Mouse (Mus musculus): ENCODE results near the gene Eme1. TPM values are rescaled to one million over a fixed set of nuclear protein-coding genes. Genes with fewer than 3 reads are reported as not detected.

Gene Eme1
- total RNA-seq, 4 experiments from 2014 or later = 0.19 TPM; not detected in 3

- DNase-seq (ENCODE audit: low spot score in 2 of 2) = no peak
Measured at GRCm38 (mm10) chr11:94598437-94599120, 55.2 kb downstream of the Eme1 start.

GRCm38 (mm10) chr11:94597319-94597718 lies 56.4 kb downstream of the Eme1 start:
- DNase-seq (ENCODE audit: low spot score in 2 of 2) = no peak

DNA sequence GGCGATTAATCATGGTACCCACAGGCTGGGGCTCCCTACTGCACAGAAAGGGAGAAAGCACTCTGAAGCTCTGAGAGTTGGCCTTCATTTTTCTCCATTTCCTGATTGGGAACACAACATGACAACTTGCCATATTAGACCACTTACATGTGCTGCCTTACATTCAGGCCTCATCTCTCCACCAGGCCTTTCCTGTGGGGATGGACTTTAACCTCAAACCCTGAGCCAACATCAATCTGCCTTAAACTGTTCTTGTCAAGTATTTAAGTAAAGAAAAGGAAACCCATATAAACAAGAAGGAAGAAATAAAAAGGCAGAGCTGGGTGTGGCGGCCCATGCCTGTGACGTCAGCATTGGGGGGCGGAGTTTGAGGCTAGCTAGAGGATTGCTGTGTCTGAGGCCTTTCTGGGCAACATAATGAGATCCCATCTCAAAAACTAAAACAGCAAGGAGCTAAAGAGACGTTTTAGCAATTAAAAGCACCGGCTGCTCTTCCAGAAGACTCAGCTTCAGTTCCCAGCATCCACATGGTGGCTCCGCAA lies 57.4 kb downstream of the Eme1 start:
- DNase-seq (ENCODE audit: low spot score in 2 of 2) = no peak

Other genes with a start within 250 kb of the Eme1 start
- 10 to 100 TPM; 58.2 to 71.7 (median 64.6) TPM for gene Cacna1g, start 179.8 kb downstream of the Eme1 start, total RNA-seq (2022)
- gene Spata20, start 167.8 kb downstream of the Eme1 start, total RNA-seq (2022) = 1 to 10 TPM in 1 of 4 experiments, under 1 TPM in 1, not detected in 2; 0.35 to 1.4 TPM
- 1 to 10 TPM; 1.1 to 3.7 (median 2.6) TPM for gene Epn3, start 154.0 kb downstream of the Eme1 start, total RNA-seq (2022)
- gene Mycbpap, start 132.2 kb downstream of the Eme1 start, total RNA-seq (2022) = 1 to 10 TPM; 3.6 to 7.2 (median 5.6) TPM
- 10 to 100 TPM; 13.8 to 19.5 (median 16.1) TPM for gene Rsad1, start 104.7 kb downstream of the Eme1 start, total RNA-seq (2022)
- under 1 TPM in 1 of 4 experiments, not detected in 3; 0.44 TPM for gene Chad, start 88.9 kb downstream of the Eme1 start, total RNA-seq (2022)
- 10 to 100 TPM; 16.8 to 19.7 (median 18.8) TPM for gene Acsf2, start 52.1 kb downstream of the Eme1 start, total RNA-seq (2022)
- 10 to 100 TPM; 84.0 to 91.2 (median 86.3) TPM for gene Lrrc59, start 24.2 kb downstream of the Eme1 start, total RNA-seq (2022)
- gene Mrpl27, start 197 bp downstream of the Eme1 start, total RNA-seq (2022) = 10 to 100 TPM; 62.7 to 75.7 (median 69.0) TPM
- gene Xylt2, start 23.6 kb upstream of the Eme1 start, total RNA-seq (2022) = 10 to 100 TPM; 25.9 to 27.8 (median 26.7) TPM
- gene Gm11541, start 50.5 kb upstream of the Eme1 start, total RNA-seq (2022) = not detected
- gene Cdc34b, start 87.8 kb upstream of the Eme1 start, total RNA-seq (2022) = under 1 TPM in 2 of 4 experiments, not detected in 2; 0.27 to 0.51 TPM
- not detected for gene Tmem92, start 128.7 kb upstream of the Eme1 start, total RNA-seq (2022)

Data from left cerebral cortex, adult 8-10 months (tissue).